Mouse (Mus musculus) kidney, adult 8-10 months (tissue): ENCODE data around the gene Scaf4.

Experiments
- DNase-seq, 2 experiments: peaks; one replicate each; pipeline ENCODE4 v3.0.0; 2022

Gene Scaf4

GRCm38 (mm10) chr16:90197337-90197973 is 86.8 kb downstream of the Scaf4 start:
- peak; percentile 78 to 79 for DNase-seq

DNA sequence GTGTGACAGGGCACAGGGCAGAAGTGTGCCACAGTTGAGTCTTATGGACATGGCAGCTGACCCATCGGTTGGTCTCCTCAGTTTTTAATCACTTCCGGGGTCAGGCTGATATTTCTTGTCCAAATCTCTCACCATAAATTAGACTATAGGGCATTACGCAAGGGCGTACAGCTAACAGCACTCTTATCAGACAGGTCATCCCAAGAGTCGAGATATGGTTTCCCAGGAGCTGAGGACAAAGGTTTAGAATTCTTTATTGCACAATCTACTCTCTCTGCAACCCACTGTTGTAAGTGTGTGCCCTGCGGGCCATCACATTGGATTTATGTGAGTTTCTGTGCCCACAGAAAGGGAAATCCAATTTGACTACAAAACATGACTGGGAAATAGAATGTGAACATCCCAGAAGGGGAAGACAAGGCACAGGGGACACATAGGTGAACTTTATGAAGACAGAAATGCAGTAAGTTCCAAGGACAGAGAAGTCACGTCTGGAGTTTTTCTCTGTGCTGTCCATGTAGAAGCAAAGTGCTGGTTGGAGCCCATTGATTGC is 87.5 kb downstream of the Scaf4 start:
- no peak for DNase-seq

DNA sequence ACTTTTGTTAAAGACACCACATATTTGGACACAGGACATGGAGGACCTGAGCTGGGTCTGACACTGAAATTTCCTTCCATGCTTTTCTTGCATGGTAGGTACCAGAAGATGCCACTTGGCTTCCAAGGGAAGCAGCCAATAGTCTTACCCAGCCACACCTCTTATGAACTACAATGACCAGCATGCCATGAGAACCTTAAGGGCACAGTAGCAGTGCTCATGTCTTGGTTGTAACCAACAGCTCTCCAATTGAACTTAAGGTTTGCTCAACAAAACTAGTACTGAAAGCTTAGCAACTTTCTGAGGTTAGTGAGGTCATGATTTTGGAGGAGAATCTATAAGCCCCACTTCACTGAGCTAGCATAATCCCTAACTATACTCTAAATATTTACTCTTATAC is 90.6 kb downstream of the Scaf4 start:
- no peak for DNase-seq

- DNase-seq: no peak
Observed at GRCm38 (mm10) chr16:90191289-90191688, 93.0 kb downstream of the Scaf4 start.

DNA sequence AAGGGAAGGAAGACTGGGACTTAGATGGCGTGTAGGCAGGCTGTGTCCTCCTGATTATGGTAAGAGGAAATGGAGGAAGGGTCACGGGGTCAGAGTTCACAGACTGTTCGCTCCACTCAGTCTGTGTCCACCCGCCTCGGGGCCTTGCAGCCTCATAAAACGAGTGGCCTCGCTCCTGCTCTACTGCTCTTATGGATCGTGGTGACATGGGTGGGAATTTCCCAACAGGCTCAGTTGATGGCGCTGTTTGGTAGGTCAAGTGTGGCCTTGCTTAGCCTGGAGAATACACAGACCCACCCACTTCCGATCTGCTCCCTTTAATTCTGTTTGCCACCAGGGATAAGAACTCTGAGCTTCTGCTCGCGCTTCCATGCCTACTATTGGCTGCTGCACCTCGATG is 96.8 kb downstream of the Scaf4 start:
- DNase-seq: peak; percentile 44 to 52

DNA sequence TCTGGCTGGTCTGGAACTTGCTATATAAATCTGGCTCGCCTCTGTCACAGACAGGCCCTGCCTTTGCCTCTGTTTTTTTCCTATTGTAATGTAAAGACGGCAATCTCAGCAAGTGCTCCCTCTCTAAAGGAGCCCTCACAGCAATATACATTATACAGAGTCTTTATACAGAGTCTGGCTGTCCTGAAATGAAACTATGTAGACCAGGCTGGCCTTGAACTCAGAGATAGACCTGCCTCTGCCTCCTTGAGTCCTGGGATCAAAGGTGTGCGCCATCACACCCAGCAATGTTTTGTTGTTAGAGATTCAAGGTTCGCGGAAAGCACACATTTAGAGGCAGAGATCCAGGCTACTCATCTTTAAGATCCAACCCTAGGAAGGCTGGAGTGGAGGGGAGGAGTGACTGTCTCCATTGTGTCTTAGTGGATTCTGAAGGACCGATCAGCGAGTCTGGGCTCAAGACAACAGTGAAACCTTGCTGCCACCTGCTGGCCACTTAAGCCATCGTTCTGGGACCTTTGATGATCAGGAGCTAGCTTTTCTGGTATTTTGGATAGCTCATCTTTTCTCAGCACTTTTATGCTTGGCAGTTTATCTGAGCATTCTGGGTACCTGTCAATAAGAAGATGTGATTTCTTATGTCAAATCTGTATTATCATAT is 98.2 kb downstream of the Scaf4 start:
- peak; percentile 54 to 81 for DNase-seq

- DNase-seq: no peak
Observed at GRCm38 (mm10) chr16:90184135-90184534, 100.2 kb downstream of the Scaf4 start.

- no peak for DNase-seq
Observed at GRCm38 (mm10) chr16:90181673-90182072, 102.6 kb downstream of the Scaf4 start.

DNA sequence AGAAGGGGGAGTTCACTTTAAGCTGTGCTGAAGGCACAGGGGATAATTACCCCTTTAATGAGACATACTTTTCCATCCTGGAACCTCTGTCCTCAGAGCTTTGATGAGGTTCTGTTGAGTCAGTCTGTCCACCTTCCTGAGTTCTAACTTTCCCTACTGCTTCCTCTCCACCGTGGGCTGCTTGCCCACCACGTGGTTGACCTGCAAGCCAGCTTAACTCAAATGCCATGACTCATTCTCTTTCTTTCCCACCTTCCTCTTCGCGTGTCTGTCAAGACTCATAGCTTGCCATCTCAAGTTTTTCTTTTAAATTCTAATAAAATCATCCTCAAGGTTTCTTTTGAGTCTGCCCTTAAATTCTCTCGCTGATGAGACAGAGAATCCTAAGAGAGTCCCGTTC is 103.3 kb downstream of the Scaf4 start:
- no peak for DNase-seq

DNA sequence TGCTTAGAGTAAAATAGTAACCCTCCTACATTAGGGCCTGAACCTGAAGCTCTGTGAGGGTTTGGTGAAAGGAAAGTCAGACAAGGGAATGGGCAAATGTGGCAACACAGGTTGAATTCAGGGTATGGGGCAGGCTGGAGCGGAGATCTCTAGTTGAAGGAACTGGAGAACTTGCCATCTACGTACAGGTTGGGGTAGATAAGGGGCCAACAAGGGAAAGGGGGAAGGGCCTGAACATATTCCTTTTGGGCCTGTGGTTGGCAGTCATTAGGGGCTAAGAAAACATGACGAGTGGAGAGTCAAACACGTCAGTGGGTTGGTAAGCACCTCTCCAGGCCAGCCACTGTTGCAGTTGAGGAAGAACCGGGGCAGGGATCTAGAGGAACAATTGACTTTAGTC is 104.4 kb downstream of the Scaf4 start:
- DNase-seq: no peak

- DNase-seq: no peak
Observed at GRCm38 (mm10) chr16:90178404-90178803, 105.9 kb downstream of the Scaf4 start.

DNA sequence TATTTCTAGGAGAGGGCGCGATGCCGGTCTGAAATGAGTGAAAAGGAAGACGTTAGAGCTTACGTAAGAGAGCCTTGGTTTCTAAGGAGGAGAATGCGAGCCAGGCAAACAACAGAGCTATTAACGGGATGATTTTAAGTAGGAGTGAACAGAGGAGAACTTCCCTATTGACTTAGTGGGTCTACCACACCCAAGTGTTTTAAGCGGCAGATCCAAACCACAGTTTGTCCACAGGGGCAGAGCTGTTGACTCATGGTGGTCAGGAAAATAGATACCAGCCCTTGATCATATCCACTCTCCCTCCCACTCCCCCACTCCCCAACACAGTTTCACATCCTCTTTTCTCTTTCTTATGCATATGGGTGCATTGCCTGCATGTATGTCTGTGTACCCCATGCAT is 106.9 kb downstream of the Scaf4 start:
- DNase-seq: no peak

- no peak for DNase-seq
Observed at GRCm38 (mm10) chr16:90176472-90176871, 107.8 kb downstream of the Scaf4 start.
